In the genomic region with DNA sequence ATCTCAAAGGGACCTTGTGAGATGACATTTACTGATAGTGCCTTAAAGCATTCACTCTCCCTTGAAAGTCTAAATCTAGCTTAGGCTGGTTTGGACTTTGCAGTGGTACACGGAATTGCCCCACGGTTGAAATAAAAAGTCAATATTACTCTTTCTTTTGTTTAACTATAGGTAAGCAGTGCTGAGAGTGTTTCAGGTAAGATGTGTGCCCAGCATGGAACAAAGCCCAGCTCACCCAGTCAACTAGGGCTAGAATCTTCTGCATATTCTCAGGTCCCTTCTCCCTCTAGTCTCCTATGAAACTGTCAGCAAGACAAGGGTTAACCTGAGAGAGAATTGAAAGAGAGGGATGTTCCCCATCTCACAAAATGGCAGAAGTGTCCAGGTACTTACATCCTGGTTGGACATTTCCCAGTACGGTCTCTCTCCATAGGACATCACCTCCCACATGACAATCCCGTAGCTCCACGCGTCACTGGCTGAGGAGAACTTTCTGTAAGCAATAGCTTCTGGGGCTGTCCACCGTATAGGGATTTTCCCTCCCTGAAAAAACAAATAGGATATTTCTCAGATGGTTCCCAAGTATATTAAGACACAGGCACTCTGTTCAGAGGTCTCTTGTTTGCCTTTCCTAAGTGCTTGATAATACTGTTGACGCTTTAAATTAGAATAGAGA, we compare ENCODE assay signal across 24 mouse cellular contexts.
"Had no signal": no experiment of that assay in that cellular context is flagged by ENCODE, and none has a peak within 500 bp of the region (broad histone marks: within the 10 kb centered on the region; RNA-seq: fewer than 3 reads in every experiment).

No protein-coding gene starts in this region.

- DNase-seq: gastrocnemius, postnatal 14 days; gastrocnemius, postnatal 36 days; heart, adult 18-20 months; heart, postnatal 10 days; heart, postnatal 36 days; kidney, adult 11 months; kidney, adult 2 months; kidney, adult 9 months; kidney, postnatal 14 days; kidney, postnatal 4 days; liver had no signal

- ATAC-seq: hindbrain, postnatal 0 days; intestine, embryonic 16.5 days had no signal

- H3K27me3 ChIP-seq: heart, embryonic 12.5 days; hindbrain, embryonic 13.5 days; hindbrain, embryonic 15.5 days; kidney, embryonic 15.5 days; limb, embryonic 12.5 days had no signal

- H3K4me1 ChIP-seq: heart, embryonic 10.5 days; heart, embryonic 12.5 days; kidney, embryonic 15.5 days; limb, embryonic 10.5 days; limb, embryonic 12.5 days had no signal

- H3K9ac ChIP-seq: heart, embryonic 12.5 days; hindbrain, embryonic 13.5 days; hindbrain, embryonic 15.5 days; kidney, embryonic 15.5 days; limb, embryonic 12.5 days had no signal

- H3K27ac ChIP-seq: heart, embryonic 10.5 days; hindbrain, embryonic 13.5 days; hindbrain, embryonic 15.5 days; hindbrain, postnatal 0 days; kidney, embryonic 15.5 days; kidney, postnatal 0 days; layer of hippocampus, adult 2 months; left cerebral cortex, adult 2 months; limb, embryonic 10.5 days; limb, embryonic 12.5 days had no signal

- H3K36me3 ChIP-seq: heart, embryonic 10.5 days; heart, embryonic 12.5 days; hindbrain, embryonic 13.5 days; hindbrain, embryonic 15.5 days; kidney, embryonic 15.5 days; limb, embryonic 10.5 days; limb, embryonic 12.5 days had no signal

- H3K4me3 ChIP-seq: heart, embryonic 10.5 days; heart, embryonic 12.5 days; hindbrain, embryonic 13.5 days; hindbrain, embryonic 15.5 days; kidney, embryonic 15.5 days; layer of hippocampus, adult 2 months; left cerebral cortex, adult 2 months; limb, embryonic 10.5 days; limb, embryonic 12.5 days had no signal

- H3K4me2 ChIP-seq: heart, embryonic 12.5 days; hindbrain, embryonic 13.5 days; hindbrain, embryonic 15.5 days; kidney, embryonic 15.5 days; limb, embryonic 12.5 days; liver, embryonic 11.5 days had no signal

- H3K9me3 ChIP-seq: heart, embryonic 10.5 days; heart, embryonic 12.5 days; hindbrain, embryonic 13.5 days; hindbrain, embryonic 15.5 days; kidney, embryonic 15.5 days; limb, embryonic 10.5 days; limb, embryonic 12.5 days had no signal
